Comparison of ENCODE assay signal across 30 mouse cellular contexts in the genomic region with DNA sequence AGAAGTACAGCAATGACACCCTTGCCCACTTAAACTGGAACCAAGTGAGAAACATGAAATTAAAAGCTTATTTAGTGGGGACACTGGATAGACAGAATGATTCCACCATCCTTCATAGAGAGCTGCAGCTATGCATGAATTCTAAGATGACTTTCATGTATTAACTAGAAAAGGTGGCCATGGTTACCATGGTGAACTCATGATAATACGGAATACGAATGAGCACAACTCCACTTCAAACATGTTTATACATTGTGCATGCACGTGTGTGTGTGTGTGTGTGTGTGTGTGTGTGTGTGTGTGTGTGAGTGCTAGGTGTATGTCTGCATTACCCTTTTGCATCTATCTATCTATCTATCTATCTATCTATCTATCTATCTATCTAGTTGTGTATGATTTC.
"Had no signal": no experiment of that assay in that cellular context is flagged by ENCODE, and none has a peak within 500 bp of the region (broad histone marks: within the 10 kb centered on the region; RNA-seq: fewer than 3 reads in every experiment).

No protein-coding gene starts in this region.

- H3K9ac ChIP-seq: limb, embryonic 12.5 days; limb, embryonic 13.5 days; limb, embryonic 15.5 days; liver, embryonic 12.5 days; liver, embryonic 13.5 days; liver, embryonic 14.5 days; liver, embryonic 15.5 days; liver, postnatal 0 days; lung, embryonic 14.5 days; lung, embryonic 15.5 days; midbrain, embryonic 12.5 days; midbrain, embryonic 13.5 days; neural tube, embryonic 12.5 days had no signal

- H3K27ac ChIP-seq: left cerebral cortex, adult 2 months; limb, embryonic 10.5 days; limb, embryonic 12.5 days; limb, embryonic 13.5 days; limb, embryonic 15.5 days; liver, embryonic 12.5 days; liver, embryonic 13.5 days; liver, embryonic 14.5 days; liver, embryonic 15.5 days; lung, embryonic 15.5 days; macrophage; midbrain, embryonic 10.5 days; midbrain, embryonic 12.5 days; midbrain, embryonic 13.5 days; neural tube, embryonic 12.5 days had no signal

- H3K36me3 ChIP-seq: limb, embryonic 10.5 days; limb, embryonic 12.5 days; limb, embryonic 13.5 days; limb, embryonic 15.5 days; liver, embryonic 12.5 days; liver, embryonic 13.5 days; liver, embryonic 15.5 days; lung, embryonic 15.5 days; midbrain, embryonic 10.5 days; midbrain, embryonic 12.5 days; midbrain, embryonic 13.5 days; neural tube, embryonic 12.5 days had no signal

- H3K4me1 ChIP-seq: limb, embryonic 10.5 days; limb, embryonic 12.5 days; limb, embryonic 13.5 days; limb, embryonic 15.5 days; liver, embryonic 12.5 days; liver, embryonic 13.5 days; liver, embryonic 15.5 days; lung, embryonic 15.5 days; megakaryocyte, embryonic 14.5 days; midbrain, embryonic 10.5 days; midbrain, embryonic 12.5 days; midbrain, embryonic 13.5 days; neural tube, embryonic 12.5 days had no signal

- H3K27me3 ChIP-seq: limb, embryonic 12.5 days; limb, embryonic 13.5 days; limb, embryonic 15.5 days; liver, embryonic 12.5 days; liver, embryonic 13.5 days; liver, embryonic 15.5 days; lung, embryonic 15.5 days; megakaryocyte, embryonic 14.5 days; midbrain, embryonic 12.5 days; midbrain, embryonic 13.5 days; neural tube, embryonic 12.5 days had no signal

- H3K4me2 ChIP-seq: limb, embryonic 12.5 days; limb, embryonic 13.5 days; limb, embryonic 15.5 days; liver, embryonic 11.5 days; liver, embryonic 12.5 days; liver, embryonic 13.5 days; liver, embryonic 15.5 days; lung, embryonic 14.5 days; lung, embryonic 15.5 days; midbrain, embryonic 12.5 days; midbrain, embryonic 13.5 days; neural tube, embryonic 12.5 days had no signal

- H3K9me3 ChIP-seq: limb, embryonic 10.5 days; limb, embryonic 12.5 days; limb, embryonic 13.5 days; limb, embryonic 15.5 days; liver, embryonic 12.5 days; liver, embryonic 13.5 days; liver, embryonic 15.5 days; lung, embryonic 15.5 days; megakaryocyte, embryonic 14.5 days; midbrain, embryonic 10.5 days; midbrain, embryonic 12.5 days; midbrain, embryonic 13.5 days; neural tube, embryonic 12.5 days had no signal

- DNase-seq: left cerebral cortex, postnatal 4 days; liver; liver, embryonic 13.5 days; liver, postnatal 0 days; lung, adult 18-20 months; lung, adult 2 months; lung, embryonic 14.5 days; lung, postnatal 10 days; lung, postnatal 14 days; lung, postnatal 36 days; lung, postnatal 4 days; midbrain, embryonic 14.5 days had no signal

- ATAC-seq: liver, embryonic 12.5 days; liver, postnatal 0 days; lung, postnatal 0 days; midbrain, embryonic 13.5 days had no signal

- H3K4me3 ChIP-seq: left cerebral cortex, adult 2 months; limb, embryonic 10.5 days; limb, embryonic 12.5 days; limb, embryonic 13.5 days; limb, embryonic 15.5 days; liver, embryonic 12.5 days; liver, embryonic 13.5 days; liver, embryonic 15.5 days; lung, embryonic 15.5 days; megakaryocyte, embryonic 14.5 days; midbrain, embryonic 10.5 days; midbrain, embryonic 12.5 days; midbrain, embryonic 13.5 days; myocyte; neural tube, embryonic 12.5 days had no signal
